ENCODE assay signal across 20 mouse cellular contexts in the genomic region with DNA sequence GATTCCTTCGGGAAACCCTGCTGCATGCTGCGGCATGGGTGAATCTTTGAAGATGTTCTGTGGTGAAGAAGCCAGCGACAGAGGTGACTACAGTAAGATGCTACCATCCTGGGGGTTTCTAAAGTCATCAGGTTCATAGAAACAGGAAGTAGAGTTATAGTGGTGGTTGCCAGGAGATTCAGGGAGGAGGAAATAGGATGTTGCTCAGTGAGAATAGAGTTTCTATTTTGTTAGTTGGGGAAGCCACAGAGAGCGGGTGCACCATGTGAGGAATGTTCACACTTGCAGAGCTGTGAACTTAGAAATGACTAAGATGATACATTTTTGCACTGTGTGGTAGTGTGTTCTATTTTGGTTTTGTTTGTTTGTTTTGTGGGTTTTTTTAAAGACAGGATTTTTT.
DNase-seq lines count a peak whose midpoint lies in the region; ATAC-seq and TF ChIP-seq lines count a peak whose summit lies in the region.
"Had no signal": no experiment of that assay in that cellular context is flagged by ENCODE, and none has a peak within 500 bp of the region (broad histone marks: within the 10 kb centered on the region; RNA-seq: fewer than 3 reads in every experiment).

No protein-coding gene starts in this region.

- TF ChIP-seq CTCF in forebrain, postnatal 0 days (IDR thresholded peaks at IDR 0.05; ENCODE audit: low read depth): no peak

- WGBS in forebrain, postnatal 0 days: 89% methylated on average over 4 of the region's 4 CpGs
- whole genome bisulfite sequencing in forebrain, embryonic 10.5 days: 90% methylated on average over 4 of the region's 4 CpGs

- H3K36me3 ChIP-seq in forebrain, postnatal 0 days (ENCODE audit: insufficient read depth): no peaks in the 10 kb centered on the region
- peaks cover 5% of the 10 kb centered on the region; the same call in 1 of the 2 replicates for H3K36me3 ChIP-seq in forebrain, embryonic 10.5 days (replicated peaks)
- peaks cover 2% of the 10 kb centered on the region; the same call in 1 of the 2 replicates for H3K36me3 ChIP-seq in splenic B cell, adult 2 months (ENCODE audit: control insufficient read depth, insufficient read depth, low read length, poor library complexity, severe bottlenecking)
- H3K36me3 ChIP-seq: embryonic facial prominence, embryonic 15.5 days; G1E; hindbrain, embryonic 15.5 days; kidney, embryonic 15.5 days; limb, embryonic 15.5 days; stomach, embryonic 15.5 days had no signal

- H3K9ac ChIP-seq in forebrain, postnatal 0 days: no peak overlapping the region
- H3K9ac ChIP-seq: embryonic facial prominence, embryonic 15.5 days; hindbrain, embryonic 15.5 days; kidney, embryonic 15.5 days; limb, embryonic 15.5 days; stomach, embryonic 15.5 days had no signal

- DNase-seq in forebrain, postnatal 0 days: no peak
- no peak for DNase-seq in forebrain, embryonic 10.5 days (ENCODE audit: extremely low spot score, low spot score)
- peak; percentile 63 for DNase-seq in right cerebral cortex, adult 18-20 months
- DNase-seq in right cerebral cortex, postnatal 4 days: no peak
- peak; percentile 41 for DNase-seq in splenic B cell, adult 2 months (ENCODE audit: low read depth, low spot score)
- no peak for DNase-seq in kidney, adult 9 months
- DNase-seq in layer of hippocampus, adult 9-10 months (ENCODE audit: low spot score): no peak
- DNase-seq: cerebellum, adult 18-20 months; heart, adult 11 months; lung, adult 18-20 months; thymus, postnatal 36 days had no signal

- H3K4me1 ChIP-seq in forebrain, postnatal 0 days (ENCODE audit: insufficient read depth): no peaks in the 10 kb centered on the region
- H3K4me1 ChIP-seq in forebrain, embryonic 10.5 days: no peaks in the 10 kb centered on the region
- H3K4me1 ChIP-seq: hindbrain, embryonic 15.5 days; limb, embryonic 15.5 days; stomach, embryonic 15.5 days had no signal

- H3K4me3 ChIP-seq in forebrain, postnatal 0 days (ENCODE audit: low read depth, low read length): no peak overlapping the region
- no peak overlapping the region for H3K4me3 ChIP-seq in forebrain, embryonic 10.5 days
- H3K4me3 ChIP-seq: embryonic facial prominence, embryonic 15.5 days; hindbrain, embryonic 15.5 days; kidney, embryonic 15.5 days; limb, embryonic 15.5 days; megakaryocyte, embryonic 14.5 days; stomach, embryonic 15.5 days had no signal

- ATAC-seq in forebrain, postnatal 0 days: 0 out of 2 replicates have a peak, but pooled peaks have one; percentile 25
- ATAC-seq in hematopoietic stem cell, adult 5-6 weeks (replicated peaks in 1 of 2; ENCODE audit: insufficient read depth in 1 of 2, low FRiP score in 2 of 2, low TSS enrichment in 1 of 2, low read depth in 1 of 2, poor library complexity in 2 of 2, severe bottlenecking in 2 of 2): peak; percentile 27 to 53; a peak in 2 of 4 replicates
- ATAC-seq: forebrain, embryonic 14.5 days had no signal

- no peaks in the 10 kb centered on the region for H3K27me3 ChIP-seq in forebrain, postnatal 0 days (ENCODE audit: insufficient read depth, low read length)
- H3K27me3 ChIP-seq in forebrain, embryonic 10.5 days (ENCODE audit: poor library complexity, severe bottlenecking): no peaks in the 10 kb centered on the region
- H3K27me3 ChIP-seq in splenic B cell, adult 2 months (ENCODE audit: control insufficient read depth, insufficient read depth, low read length, poor library complexity, severe bottlenecking): no peaks in the 10 kb centered on the region
- H3K27me3 ChIP-seq: embryonic facial prominence, embryonic 15.5 days; hindbrain, embryonic 15.5 days; kidney, embryonic 15.5 days; limb, embryonic 15.5 days; stomach, embryonic 15.5 days had no signal

- no peak overlapping the region for H3K4me2 ChIP-seq in forebrain, postnatal 0 days (ENCODE audit: low read depth)
- H3K4me2 ChIP-seq: embryonic facial prominence, embryonic 15.5 days; hindbrain, embryonic 15.5 days; kidney, embryonic 15.5 days; limb, embryonic 15.5 days; stomach, embryonic 15.5 days had no signal

- H3K27ac ChIP-seq in forebrain, postnatal 0 days (ENCODE audit: low read depth, low read length): no peak overlapping the region
- H3K27ac ChIP-seq in forebrain, embryonic 10.5 days: no peak overlapping the region
- H3K27ac ChIP-seq: embryonic facial prominence, embryonic 15.5 days; hindbrain, embryonic 15.5 days; kidney, embryonic 15.5 days; limb, embryonic 15.5 days; stomach, embryonic 15.5 days had no signal

- H3K9me3 ChIP-seq in forebrain, postnatal 0 days (ENCODE audit: low read length): no peaks in the 10 kb centered on the region
- no peaks in the 10 kb centered on the region for H3K9me3 ChIP-seq in forebrain, embryonic 10.5 days
- H3K9me3 ChIP-seq: embryonic facial prominence, embryonic 15.5 days; G1E; hindbrain, embryonic 15.5 days; kidney, embryonic 15.5 days; limb, embryonic 15.5 days; stomach, embryonic 15.5 days had no signal

Comparison
In these comparisons a context has a peak if more than half of its experiments do, and no peak if none do; other contexts are left out.
1. DNase-seq: peak in right cerebral cortex, adult 18-20 months (single experiment) and splenic B cell, adult 2 months (single experiment); none in forebrain, postnatal 0 days (single experiment), forebrain, embryonic 10.5 days (single experiment), right cerebral cortex, postnatal 4 days (single experiment), kidney, adult 9 months (single experiment) and layer of hippocampus, adult 9-10 months (single experiment).